Mouse (Mus musculus) heart, adult 18-20 months (tissue): ENCODE measurements around the gene Pparg. TPM values are rescaled to one million over a fixed set of nuclear protein-coding genes. Genes with fewer than 3 reads are reported as not detected.
A peak's percentile ranks its signal among the peaks of the same experiment; 100 is the strongest.

Experiments used
- DNase-seq, 2 experiments: peaks; one replicate each; pipeline ENCODE4 v3.0.0; 2021 to 2022; ENCODE audit warnings: mixed read lengths in 1 of 2
- total RNA-seq, 2 experiments: library from RNA; stranded (reverse); gene quantifications; 2 replicates each; pipeline ENCODE4 v1.2.3; 2021

Gene Pparg
- total RNA-seq, 2 experiments from 2014 or later = 12.9 to 19.0 TPM

DNA sequence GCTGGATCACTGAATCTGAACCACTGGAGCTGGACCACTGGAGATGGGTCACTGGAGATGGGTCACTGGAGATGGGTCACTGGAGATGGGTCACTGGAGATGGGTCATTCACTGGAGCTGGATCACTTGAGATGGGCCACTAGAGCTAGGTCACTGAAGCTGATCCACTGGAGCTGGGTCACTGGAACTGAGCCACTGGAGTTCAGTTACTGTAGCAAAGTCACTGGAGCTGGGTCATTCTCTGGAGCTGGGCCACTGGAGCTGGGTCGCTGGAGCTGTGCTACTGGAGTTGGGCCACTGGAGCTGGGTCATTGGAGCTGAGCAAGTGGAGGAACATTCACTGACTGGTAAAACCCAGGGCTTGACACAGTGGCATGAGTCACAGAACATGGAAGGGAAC lies 145.7 kb downstream of the Pparg start:
- DNase-seq = no peak

DNA sequence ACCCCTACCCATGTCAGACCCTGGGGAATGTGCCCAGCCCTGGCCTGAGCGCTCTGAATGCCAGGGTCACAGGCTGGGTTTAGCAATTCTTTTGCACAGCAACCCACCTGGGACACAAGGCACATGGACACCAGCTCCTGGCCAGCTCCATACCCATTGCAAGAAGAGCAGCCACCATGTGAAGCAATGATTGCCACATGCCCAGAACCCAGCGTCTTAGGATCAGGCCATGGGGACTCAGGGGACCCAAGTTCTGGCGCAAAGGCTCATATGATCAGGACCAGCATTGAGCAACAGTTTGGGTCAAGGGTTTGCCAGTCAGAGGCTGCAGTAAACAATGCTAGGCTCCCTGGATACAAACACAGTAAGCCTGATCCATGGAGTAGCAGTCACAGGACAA lies 150.7 kb downstream of the Pparg start:
- no peak for DNase-seq

DNA sequence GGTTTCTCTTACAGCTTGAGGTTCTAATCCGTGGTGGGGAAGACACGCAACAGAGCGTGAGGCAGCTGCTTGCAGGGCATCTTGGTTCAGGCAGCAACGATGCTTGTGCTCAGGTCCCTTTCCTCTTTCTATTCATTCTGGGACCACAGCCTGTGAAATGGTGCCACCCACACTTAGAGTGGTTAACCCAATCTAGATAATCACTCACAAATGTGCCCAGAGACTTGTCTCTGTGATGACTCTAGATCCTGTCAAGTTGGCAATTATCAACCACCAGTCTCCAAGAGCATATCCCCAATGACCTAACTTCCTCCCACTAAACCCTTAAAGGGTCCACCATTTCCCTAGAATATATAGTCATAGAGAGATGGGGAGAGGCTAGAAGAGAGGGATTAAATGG lies 152.5 kb downstream of the Pparg start:
- DNase-seq = no peak

DNA sequence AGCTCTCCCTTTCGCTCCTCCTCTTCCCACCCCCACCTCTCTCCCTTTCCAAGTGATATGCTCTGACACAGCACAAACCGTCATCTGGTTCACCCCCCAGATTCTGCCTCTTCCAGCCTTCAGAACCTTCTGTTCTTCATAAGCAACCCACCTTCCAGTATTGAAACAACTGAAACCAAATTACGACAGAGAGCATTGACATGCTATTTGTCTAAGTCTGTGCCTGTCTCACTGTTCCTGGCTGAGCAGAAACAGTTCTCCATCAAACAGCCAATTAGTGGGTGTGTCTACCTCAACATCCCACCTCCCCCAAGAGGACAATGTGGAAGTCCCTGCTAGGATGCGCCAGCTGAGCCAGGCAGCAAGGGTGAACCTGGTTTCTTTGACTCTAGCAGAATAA lies 157.2 kb downstream of the Pparg start:
- no peak for DNase-seq

DNA sequence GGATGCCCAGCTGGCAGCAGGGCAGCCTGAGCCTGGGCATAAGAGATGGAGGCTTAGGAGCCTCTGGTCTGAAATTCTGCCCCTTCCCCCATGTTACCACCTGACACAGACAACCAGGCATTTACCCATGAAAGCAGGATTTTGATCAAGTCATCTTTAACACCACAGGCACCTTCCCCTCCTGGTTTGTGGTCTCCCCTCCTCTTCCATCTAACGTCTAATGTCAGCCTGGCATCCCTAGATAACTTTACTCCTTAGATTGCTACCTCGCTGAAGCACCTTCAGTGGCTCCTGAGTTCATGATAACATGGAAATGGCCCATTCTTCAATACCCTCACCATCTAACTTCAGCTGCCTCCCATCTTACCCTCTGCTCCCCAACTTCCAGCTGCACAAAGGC lies 157.6 kb downstream of the Pparg start:
- DNase-seq = no peak

DNA sequence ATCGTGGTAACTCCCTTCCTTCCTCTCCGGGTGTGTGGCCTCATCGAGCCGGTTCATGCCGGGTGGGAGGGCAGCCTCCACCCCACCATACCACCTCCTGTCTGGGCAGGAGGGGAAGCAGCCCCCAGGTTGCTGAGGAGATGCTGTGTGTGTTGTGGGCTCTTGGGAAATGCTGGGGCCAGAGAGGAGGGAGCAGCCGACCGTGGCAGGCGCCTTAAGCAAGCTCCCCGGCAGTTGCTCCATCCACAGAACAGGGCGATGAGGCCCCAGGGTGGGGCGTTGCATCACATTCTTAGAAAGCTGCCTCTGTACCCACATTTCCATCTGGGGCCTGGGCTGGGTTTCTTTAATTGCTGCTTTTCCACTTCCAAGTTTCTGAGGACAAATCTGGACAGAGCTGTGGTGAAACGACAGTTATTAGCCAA lies 158.5 kb downstream of the Pparg start:
- peak in 1 of 2 experiments; percentile 57 for DNase-seq

DNA sequence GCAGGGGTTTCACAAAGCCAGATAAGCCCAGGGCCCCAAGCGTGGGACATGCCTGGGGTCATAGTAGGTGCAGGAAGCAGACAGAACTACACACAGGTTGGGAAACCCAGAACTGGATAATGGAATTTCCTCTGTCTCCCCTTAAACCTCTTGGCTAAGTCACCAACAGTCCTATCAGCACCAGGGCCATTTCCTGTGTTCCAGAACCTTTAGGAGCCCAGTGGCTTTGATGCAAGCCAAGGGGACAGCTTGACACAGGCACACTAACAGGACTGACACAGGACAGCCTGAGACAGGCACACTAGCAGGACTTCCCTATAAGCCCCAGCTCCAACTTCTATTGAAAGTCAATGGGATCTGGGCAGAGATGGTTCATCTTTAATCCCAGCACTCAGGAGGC lies 161.2 kb downstream of the Pparg start:
- DNase-seq = no peak

DNA sequence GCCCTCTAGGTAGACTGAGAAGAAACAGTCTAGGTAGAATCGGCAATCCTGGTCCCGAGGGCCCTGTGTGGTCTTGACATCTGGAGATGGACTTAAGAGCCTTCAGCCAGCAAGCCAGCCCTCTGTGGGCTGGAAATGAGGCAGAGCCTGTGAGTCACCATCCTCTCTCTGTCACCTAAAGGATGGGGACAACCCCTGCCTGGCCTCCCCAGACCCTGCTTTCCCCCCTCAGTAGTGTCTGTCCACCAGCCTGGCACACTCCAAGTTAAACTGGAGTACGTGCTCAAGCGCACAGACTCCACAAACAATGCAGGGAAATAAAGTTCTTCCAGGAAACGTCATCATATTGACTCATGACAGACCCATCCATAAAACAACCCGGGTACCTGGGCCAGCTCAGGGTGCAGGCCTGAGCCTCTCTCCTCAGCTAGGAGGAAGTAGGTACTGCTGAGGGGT lies 162.0 kb downstream of the Pparg start:
- peak; percentile 56 to 68 for DNase-seq

DNA sequence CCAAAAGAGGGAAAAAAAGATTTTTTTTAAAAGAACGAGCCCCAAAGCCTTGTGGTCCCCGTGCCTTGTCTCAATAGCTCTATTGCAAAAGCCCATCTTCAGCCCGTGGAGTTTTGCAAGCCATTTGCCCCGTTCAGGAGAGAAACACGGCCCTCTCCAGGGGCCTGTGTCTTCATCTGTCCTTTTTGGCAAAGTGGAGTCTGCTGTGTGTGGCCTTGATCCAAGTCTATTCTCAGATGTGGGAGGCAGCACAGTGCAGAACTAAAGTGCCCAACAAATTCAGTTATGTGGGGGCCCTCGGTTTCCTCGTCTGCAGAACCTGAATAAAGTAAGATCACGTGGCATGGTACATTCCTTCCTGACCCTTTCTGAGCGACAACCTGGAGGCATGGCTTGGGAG lies 162.4 kb downstream of the Pparg start:
- peak; percentile 69 to 73 for DNase-seq

DNA sequence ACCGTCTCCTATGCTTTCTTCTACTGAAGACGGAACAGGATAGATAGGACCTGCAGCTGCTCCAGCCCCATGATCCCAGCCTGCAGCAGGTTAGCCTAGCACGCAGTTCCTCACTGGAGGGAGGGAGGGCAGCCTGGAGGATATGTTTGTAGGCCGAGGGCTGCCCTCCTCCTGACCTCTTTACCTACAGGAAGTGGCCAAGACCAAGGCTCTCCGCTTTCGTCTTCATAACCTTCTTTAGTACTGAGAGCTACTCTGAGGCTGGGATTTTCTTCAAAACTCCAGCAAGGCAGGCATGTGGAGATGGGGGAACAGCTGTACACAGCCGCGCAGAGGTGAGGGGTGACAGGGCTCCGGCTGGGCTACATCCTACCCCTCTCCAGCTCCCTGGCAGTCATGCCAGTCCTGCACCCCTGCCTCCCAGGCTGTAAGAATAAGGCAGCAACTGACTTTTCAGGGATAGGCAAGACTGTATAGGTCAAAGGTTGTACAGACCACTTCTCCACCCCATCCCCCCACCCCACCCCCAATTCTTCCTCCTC lies 163.8 kb downstream of the Pparg start:
- DNase-seq = no peak

DNA sequence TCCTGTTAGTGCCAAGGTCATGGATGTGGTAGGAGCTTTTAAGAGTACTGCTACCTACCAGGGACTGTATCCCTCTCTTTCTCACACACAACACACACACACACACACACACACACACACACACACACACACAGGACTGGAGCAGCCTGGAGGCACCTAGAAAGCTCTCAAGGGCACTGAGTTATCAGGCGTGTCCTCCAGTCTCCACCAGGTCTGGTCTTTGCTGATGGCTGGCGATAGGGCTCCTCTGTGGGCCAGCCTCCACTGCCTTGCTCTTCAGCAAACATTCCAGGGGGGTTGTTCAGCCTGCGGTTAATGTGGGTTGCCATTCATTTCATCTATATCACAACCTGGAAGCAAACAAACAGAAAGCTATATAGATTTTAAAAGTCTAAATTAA lies 166.7 kb downstream of the Pparg start:
- DNase-seq = no peak

DNA sequence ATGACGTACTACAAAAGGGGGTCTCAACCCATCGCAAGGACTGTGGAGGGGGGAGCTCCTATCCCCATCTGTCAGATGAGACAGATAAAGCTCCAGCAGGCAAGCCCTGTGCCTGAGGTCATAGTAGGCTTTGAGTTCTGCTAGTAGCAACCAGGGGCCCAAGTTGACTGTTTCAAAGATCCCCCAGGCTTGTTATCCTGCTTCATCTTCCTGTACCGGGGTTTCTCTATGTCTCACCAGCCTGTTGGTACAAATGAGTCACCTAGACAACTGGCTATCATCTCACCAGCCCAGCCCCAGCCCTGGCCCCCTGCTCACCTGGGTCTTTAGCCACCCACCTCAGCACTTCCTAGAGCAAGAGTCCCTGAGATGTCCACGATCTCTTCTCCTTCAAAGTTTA lies 167.6 kb downstream of the Pparg start:
- DNase-seq = no peak

DNA sequence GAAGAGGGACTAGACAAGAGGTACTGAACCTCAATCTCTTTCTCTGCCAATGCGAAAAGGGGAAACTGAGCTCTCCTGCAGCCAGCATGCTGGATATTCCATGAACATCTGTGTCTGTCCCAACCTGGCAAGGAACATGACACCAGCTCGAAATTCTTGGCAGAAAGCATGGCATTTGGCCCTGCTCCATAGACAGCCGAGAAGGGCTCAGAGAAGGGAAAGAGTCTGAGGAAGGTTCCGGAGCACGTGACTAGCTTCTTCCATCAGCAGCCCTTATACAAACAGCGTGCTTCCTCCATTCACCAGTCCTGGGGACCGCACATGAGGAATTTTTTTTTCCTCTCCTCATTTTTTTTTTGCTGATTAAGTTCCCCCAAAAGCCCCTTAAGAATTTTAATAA lies 173.9 kb downstream of the Pparg start:
- DNase-seq = peak; percentile 52 to 69

DNA sequence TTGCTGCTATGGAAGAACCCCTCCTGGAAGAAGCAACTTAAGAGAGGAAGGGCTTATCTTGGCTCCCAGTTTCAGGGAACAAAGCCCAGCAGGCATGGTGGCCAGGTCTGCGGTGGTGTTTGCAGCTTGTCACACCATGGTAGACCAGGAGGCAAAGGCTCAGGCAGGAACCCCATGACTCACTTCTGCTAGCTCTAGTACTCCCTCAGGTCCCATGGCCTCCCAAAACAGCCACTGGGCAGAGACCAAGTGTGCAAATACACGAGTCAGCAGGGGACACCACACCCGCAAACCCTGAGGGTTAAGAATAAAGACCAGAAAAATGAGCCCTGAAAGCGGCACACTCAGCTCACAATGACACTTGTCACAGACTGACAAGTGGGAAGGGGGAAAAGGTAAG lies 175.4 kb downstream of the Pparg start:
- DNase-seq = no peak

DNA sequence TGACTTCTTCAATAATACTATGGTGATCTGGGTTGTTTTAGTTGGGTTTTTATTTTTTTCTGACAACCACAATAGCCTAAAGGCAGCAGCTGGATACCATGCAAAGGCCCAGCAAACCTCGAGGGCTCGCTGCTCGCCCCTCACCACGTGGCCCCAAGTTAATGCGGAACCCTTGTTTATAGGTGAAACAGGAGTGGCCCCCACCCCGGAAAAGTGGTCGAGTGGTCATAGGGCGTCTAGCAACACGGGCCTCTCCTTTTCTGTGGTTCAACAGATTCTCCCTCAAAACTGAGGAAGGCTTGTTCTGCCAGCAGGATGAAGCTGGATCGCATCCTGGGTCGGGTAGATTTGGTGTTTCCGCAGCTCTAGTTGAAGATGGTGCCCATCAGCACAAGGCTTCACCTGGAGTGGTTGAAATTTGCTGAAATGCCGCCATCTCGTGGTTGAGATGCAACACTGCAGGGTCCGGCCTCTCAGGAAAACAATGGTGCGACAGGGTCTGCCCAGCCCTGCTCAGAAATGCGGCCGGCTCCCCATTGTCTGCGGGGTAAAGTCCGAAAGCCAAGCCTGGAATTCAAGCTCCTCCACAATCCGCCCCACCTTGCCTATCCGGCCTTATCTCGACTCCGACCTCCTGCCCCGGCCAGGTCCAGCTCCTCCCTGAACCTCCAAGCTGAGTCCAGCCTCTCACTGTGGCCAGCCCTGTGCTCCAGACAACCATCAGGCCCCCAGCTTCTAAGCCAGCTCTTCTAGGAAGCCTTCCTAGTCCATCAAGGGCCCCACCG lies 178.1 kb downstream of the Pparg start:
- DNase-seq = peak; percentile 81 to 92

Other genes starting within 250 kb of the Pparg start
- gene Syn2, start 226.0 kb upstream of the Pparg start, total RNA-seq = 1 to 10 TPM; 4.4 to 5.5 TPM
- gene Gm17482, start 133.6 kb upstream of the Pparg start, total RNA-seq = not detected
- gene Timp4, start 108.7 kb upstream of the Pparg start, total RNA-seq = 10 to 100 TPM; 41.9 to 50.3 TPM
- 1 to 10 TPM; 6.0 to 7.4 TPM for gene Tsen2, start 183.7 kb downstream of the Pparg start, total RNA-seq
- gene Mkrn2os, start 231.6 kb downstream of the Pparg start, total RNA-seq = under 1 TPM; 0.39 to 0.40 TPM
- gene Mkrn2, start 241.0 kb downstream of the Pparg start, total RNA-seq = 10 to 100 TPM; 36.7 to 41.0 TPM